Mouse (Mus musculus): ENCODE measurements around the gene Camkk1.

The Camkk1 gene

DNA sequence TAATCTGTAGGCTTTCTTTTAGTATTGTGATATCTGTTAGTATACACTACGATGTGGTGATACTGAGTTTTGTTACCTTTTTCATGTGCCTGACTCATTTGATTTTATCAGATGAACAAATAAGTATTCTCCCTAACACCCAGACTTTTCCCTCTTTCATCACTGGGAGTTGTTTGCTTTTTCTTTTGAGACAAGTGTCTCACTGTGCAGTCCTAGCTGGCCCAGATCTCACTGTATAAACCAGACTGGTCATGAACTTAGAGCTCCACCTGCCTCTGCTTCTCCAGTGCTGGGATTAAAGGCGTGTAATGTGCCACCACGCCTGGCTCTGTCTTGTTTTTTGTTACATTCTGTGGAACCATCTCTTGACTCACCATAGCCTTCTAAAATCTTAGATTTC is 40.8 kb downstream of the Camkk1 start:
- no peak for DNase-seq

- no peak for DNase-seq
Measured at GRCm38 (mm10) chr11:73061413-73061812, 42.6 kb downstream of the Camkk1 start.

GRCm38 (mm10) chr11:73071839-73072238 is 53.0 kb downstream of the Camkk1 start:
- peak; percentile 81 for DNase-seq

GRCm38 (mm10) chr11:73076295-73076694 is 57.5 kb downstream of the Camkk1 start:
- DNase-seq = no peak

DNA sequence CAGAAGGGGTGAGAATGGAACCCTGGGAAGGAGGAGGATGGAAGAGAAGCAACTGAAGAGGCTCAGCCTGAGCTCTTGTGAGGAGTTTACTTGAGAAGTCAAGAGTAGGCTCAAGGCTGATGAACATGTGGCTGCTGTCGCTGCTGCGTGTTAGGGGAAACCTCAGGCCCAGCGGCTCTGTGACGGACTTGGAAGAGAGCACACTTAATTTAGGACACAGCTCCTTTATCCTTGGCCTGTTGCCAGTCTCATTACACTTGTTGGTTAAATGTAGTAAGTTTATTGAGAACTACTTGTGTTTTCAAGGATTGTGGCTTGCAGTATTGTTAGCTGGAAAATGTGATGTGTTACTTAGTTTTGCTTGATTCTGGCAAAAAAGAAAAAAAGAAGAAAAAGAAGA is 57.9 kb downstream of the Camkk1 start:
- no peak for DNase-seq

GRCm38 (mm10) chr11:73077211-73077720 is 58.5 kb downstream of the Camkk1 start:
- DNase-seq = no peak

GRCm38 (mm10) chr11:73078615-73079014 is 59.8 kb downstream of the Camkk1 start:
- DNase-seq = no peak

DNA sequence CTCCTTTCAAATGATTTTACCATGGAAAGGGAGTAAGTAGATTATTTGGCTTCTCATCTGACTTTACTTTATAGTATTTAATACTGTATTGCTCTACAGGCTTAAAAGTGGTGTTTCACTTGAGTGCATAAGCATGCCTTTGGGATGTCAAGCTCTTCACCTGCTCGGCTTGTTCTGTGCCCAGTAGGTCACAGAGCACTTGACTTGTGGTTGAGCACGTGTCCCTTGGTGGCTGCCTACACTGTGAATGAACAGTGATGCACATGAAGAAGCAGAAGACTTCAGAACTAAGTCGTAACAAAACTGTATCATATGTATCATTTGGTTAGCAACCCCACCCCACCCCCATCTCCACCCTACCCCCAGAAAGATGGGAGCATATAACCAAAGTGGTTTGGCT is 61.5 kb downstream of the Camkk1 start:
- no peak for DNase-seq

DNA sequence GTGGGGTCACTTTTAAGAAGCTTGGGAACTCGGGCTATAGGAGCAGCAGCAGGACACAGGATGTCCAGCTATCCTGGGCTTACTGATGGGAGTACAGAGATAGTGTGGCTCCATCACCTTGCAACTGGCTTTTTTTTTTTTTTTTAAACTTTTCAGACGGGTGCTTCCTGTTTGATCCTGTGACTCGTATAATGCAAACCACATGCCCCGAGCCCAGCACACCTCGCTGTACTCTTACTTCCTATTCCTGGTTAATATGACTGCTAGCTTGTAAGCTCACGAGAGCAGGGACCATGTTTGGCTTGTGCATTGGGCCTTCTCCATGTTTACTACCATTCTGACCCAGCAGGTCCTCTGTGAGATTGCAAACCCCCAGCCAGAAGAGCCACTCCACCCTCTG is 65.5 kb downstream of the Camkk1 start:
- DNase-seq = peak; percentile 47

DNA sequence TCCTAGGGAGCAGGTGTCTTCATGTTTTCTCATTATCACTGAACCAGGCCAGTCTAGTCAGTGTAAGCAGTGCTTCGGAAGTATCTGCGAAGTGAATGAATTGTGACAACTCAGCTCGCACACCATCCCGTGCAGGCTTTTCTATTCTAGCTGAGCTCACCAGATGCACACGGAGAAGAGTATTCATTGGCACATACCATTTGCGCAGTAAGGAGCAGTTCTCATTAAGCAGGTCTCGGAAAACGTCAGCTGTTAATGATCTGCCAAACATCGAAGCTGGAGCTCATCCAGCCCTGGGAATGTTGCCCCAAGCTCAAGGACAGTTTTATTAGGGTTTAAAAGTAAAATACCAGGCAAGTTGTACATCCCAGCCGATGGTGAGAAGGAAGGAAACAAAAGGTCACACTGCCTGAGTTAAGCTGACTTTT is 66.0 kb downstream of the Camkk1 start:
- no peak for DNase-seq

GRCm38 (mm10) chr11:73085391-73085790 is 66.6 kb downstream of the Camkk1 start:
- DNase-seq = peak; percentile 47

DNA sequence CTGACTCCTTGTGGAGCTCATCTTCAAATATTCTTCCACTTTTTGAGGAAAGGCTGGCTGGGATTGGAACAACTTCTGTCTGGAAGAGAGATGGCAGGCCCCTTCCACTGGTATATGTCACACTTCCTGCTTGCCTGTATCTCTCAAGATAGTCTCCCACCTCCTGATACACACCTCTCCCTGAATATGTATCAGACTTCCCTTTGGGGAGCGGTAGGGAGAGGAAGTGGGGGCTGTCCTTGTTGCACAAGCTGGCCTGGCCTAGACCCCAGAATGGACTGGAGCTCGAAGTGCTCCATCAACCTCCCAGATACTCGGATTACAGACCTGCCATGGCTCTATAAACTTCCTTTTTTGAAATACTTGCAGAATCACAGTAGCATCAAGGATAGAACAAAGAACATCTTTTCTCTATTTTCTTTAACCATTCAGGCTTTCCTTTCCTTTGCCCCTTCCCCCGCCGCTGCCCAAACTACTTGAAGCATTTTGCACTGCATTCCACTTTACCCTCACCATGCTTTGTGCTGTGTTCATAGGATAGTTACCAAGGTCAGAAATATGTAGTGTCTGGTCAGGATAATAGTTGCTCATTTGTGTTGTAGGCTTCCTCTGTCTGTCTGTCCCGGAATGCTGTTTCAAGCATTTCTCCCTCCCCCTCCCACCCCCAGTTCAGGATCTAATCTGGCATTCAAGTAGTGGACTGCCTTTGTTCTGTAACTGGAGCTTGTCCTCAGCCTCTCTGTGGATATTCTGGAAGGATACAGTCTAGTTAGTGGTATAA is 69.1 kb downstream of the Camkk1 start:
- no peak for DNase-seq

GRCm38 (mm10) chr11:73090283-73090682 is 71.5 kb downstream of the Camkk1 start, which contains the start of gene Itgae:
Itgae (plus strand) TSS chr11:73090583.
- no peak for DNase-seq

- no peak for DNase-seq
Measured at GRCm38 (mm10) chr11:73090826-73091225, 72.0 kb downstream of the Camkk1 start.

Measured in thymus, postnatal 4 days (tissue).